Mouse (Mus musculus) forebrain, embryonic 11.5 days (tissue): Measurements from ENCODE around the gene Ids. TPM values are rescaled to one million over a fixed set of nuclear protein-coding genes. Genes with fewer than 3 reads are reported as not detected.

Experiments
- polyA plus RNA-seq: library from polyadenylated mRNA; unstranded; fragments of >200 nt; fragmentation: Nextera tagmentation; extraction: Ambion mirVana; gene quantifications from 2 replicates; pipeline ENCODE4 v1.2.1, GENCODE M21; 2014

Gene Ids
- polyA plus RNA-seq, 1 experiment from 2014 or later: 2.6 TPM

Other genes with a start within 250 kb of the Ids start
- 22.3 and 26.5 TPM in 2 replicates for gene 1110012L19Rik, start 20.8 kb upstream of the Ids start, polyA plus RNA-seq
- 46.0 and 52.6 TPM in 2 replicates for gene Tmem185a, start 112.1 kb upstream of the Ids start, polyA plus RNA-seq